Mouse (Mus musculus): ENCODE measurements around the gene Gba2. TPM values are rescaled to one million over a fixed set of nuclear protein-coding genes. Genes with fewer than 3 reads are reported as not detected.
A peak's percentile ranks its signal among the peaks of the same experiment; 100 is the strongest.

The Gba2 gene
- polyA plus RNA-seq, 1 experiment from 2014 or later = 15.9 TPM

- H3K4me3 ChIP-seq (replicated peaks; ENCODE audit: low read depth, low read length) = peak overlapping the region; percentile 65; the same call in 1 of the 2 replicates
- H3K4me2 ChIP-seq (ENCODE audit: low read length) = peak overlapping the region; percentile 79
- TF ChIP-seq CTCF (IDR thresholded peaks at IDR 0.05; ENCODE audit: low read depth) = no peak
- H3K4me1 ChIP-seq (replicated peaks; ENCODE audit: insufficient read depth, low read length) = peaks cover 49% of the 10 kb centered on the region
- H3K27me3 ChIP-seq (ENCODE audit: insufficient read depth, low read length) = no peaks in the 10 kb centered on the region
- DNase-seq (ENCODE audit: low spot score) (no peak), ATAC-seq (replicated peaks; ENCODE audit: low FRiP score, low read depth) (no peak)
- WGBS = 60% methylated on average over 13 of the region's 13 CpGs
- peak overlapping the region; percentile 99 for H3K27ac ChIP-seq
- peaks cover 21% of the 10 kb centered on the region for H3K36me3 ChIP-seq (ENCODE audit: insufficient read depth, low read length)
- H3K9ac ChIP-seq (ENCODE audit: low read depth, low read length) = 0 out of 2 replicates have a peak overlapping the region, but pooled peaks have one; percentile 92
- no peaks in the 10 kb centered on the region for H3K9me3 ChIP-seq (replicated peaks; ENCODE audit: low read length)
Observed at GRCm38 (mm10) chr4:43559519-43560242, 19.0 kb downstream of the Gba2 start.

- peak overlapping the region; percentile 99 for H3K27ac ChIP-seq
- 19% methylated on average over 13 of the region's 13 CpGs for WGBS
- DNase-seq (ENCODE audit: low spot score) (peak; percentile 92), ATAC-seq (replicated peaks; ENCODE audit: low FRiP score, low read depth) (peak; percentile 29; the same call in 1 of the 2 replicates)
- no peaks in the 10 kb centered on the region for H3K27me3 ChIP-seq (ENCODE audit: insufficient read depth, low read length)
- peaks cover 45% of the 10 kb centered on the region for H3K4me1 ChIP-seq (replicated peaks; ENCODE audit: insufficient read depth, low read length)
- no peaks in the 10 kb centered on the region for H3K9me3 ChIP-seq (replicated peaks; ENCODE audit: low read length)
- peak overlapping the region; percentile 11 for H3K4me3 ChIP-seq (replicated peaks; ENCODE audit: low read depth, low read length)
- peak overlapping the region; percentile 43 for H3K9ac ChIP-seq (ENCODE audit: low read depth, low read length)
- peak; percentile 3; the same call in 1 of the 2 replicates for TF ChIP-seq CTCF (IDR thresholded peaks at IDR 0.05; ENCODE audit: low read depth)
- H3K36me3 ChIP-seq (ENCODE audit: insufficient read depth, low read length) = peaks cover 28% of the 10 kb centered on the region
- peak overlapping the region; percentile 79 for H3K4me2 ChIP-seq (ENCODE audit: low read length)
Observed at GRCm38 (mm10) chr4:43558631-43559356, 19.9 kb downstream of the Gba2 start.

GRCm38 (mm10) chr4:43558028-43558630 is 20.5 kb downstream of the Gba2 start:
- Histone ChIP-seq H3K4me2 (ENCODE audit: low read length) (peak overlapping the region; percentile 79), H3K9ac (ENCODE audit: low read depth, low read length) (peak overlapping the region; percentile 43; the same call in 1 of the 2 replicates), H3K4me1 (replicated peaks; ENCODE audit: insufficient read depth, low read length) (peaks cover 39% of the 10 kb centered on the region), H3K4me3 (replicated peaks; ENCODE audit: low read depth, low read length) (peak overlapping the region; percentile 11), H3K36me3 (ENCODE audit: insufficient read depth, low read length) (peaks cover 35% of the 10 kb centered on the region), H3K27ac (peak overlapping the region; percentile 99), H3K27me3 (ENCODE audit: insufficient read depth, low read length) (no peaks in the 10 kb centered on the region), H3K9me3 (replicated peaks; ENCODE audit: low read length) (no peaks in the 10 kb centered on the region)
- 19% methylated on average over 5 of the region's 5 CpGs for WGBS
- ATAC-seq (replicated peaks; ENCODE audit: low FRiP score, low read depth) = no peak; the same call in 1 of the 2 replicates
- TF ChIP-seq CTCF (IDR thresholded peaks at IDR 0.05; ENCODE audit: low read depth) = no peak
- peak; percentile 92 for DNase-seq (ENCODE audit: low spot score)

- DNase-seq (ENCODE audit: low spot score) = no peak
- TF ChIP-seq CTCF (IDR thresholded peaks at IDR 0.05; ENCODE audit: low read depth) = no peak
- Histone ChIP-seq H3K4me1 (replicated peaks; ENCODE audit: insufficient read depth, low read length) (peaks cover 35% of the 10 kb centered on the region), H3K36me3 (ENCODE audit: insufficient read depth, low read length) (peaks cover 51% of the 10 kb centered on the region), H3K27me3 (ENCODE audit: insufficient read depth, low read length) (no peaks in the 10 kb centered on the region), H3K9ac (ENCODE audit: low read depth, low read length) (no peak overlapping the region), H3K27ac (no peak overlapping the region), H3K9me3 (replicated peaks; ENCODE audit: low read length) (no peaks in the 10 kb centered on the region), H3K4me2 (ENCODE audit: low read length) (no peak overlapping the region), H3K4me3 (replicated peaks; ENCODE audit: low read depth, low read length) (no peak overlapping the region)
- no peak for ATAC-seq (replicated peaks; ENCODE audit: low FRiP score, low read depth)
- WGBS = 93% methylated on average over 7 of the region's 7 CpGs
Observed at GRCm38 (mm10) chr4:43555926-43556325, 22.7 kb downstream of the Gba2 start.

- Histone ChIP-seq H3K36me3 (ENCODE audit: insufficient read depth, low read length) (peaks cover 71% of the 10 kb centered on the region), H3K27me3 (ENCODE audit: insufficient read depth, low read length) (no peaks in the 10 kb centered on the region), H3K9me3 (replicated peaks; ENCODE audit: low read length) (no peaks in the 10 kb centered on the region), H3K9ac (ENCODE audit: low read depth, low read length) (no peak overlapping the region), H3K4me2 (ENCODE audit: low read length) (no peak overlapping the region), H3K4me3 (replicated peaks; ENCODE audit: low read depth, low read length) (no peak overlapping the region), H3K27ac (no peak overlapping the region), H3K4me1 (replicated peaks; ENCODE audit: insufficient read depth, low read length) (peaks cover 16% of the 10 kb centered on the region)
- no peak for TF ChIP-seq CTCF (IDR thresholded peaks at IDR 0.05; ENCODE audit: low read depth)
- ATAC-seq (replicated peaks; ENCODE audit: low FRiP score, low read depth) (no peak), DNase-seq (ENCODE audit: low spot score) (no peak)
Observed at GRCm38 (mm10) chr4:43553891-43554290, 24.8 kb downstream of the Gba2 start.

- Histone ChIP-seq H3K27ac (no peak overlapping the region), H3K27me3 (ENCODE audit: insufficient read depth, low read length) (no peaks in the 10 kb centered on the region)
- no peak for DNase-seq (ENCODE audit: low spot score)
Observed at GRCm38 (mm10) chr4:43552437-43552836, 26.2 kb downstream of the Gba2 start.

More at GRCm38 (mm10) chr4:43552437-43552836, 26.2 kb downstream of the Gba2 start:
- Histone ChIP-seq H3K4me1 (replicated peaks; ENCODE audit: insufficient read depth, low read length) (peaks cover 1% of the 10 kb centered on the region; the same call in 1 of the 2 replicates), H3K36me3 (ENCODE audit: insufficient read depth, low read length) (peaks cover 85% of the 10 kb centered on the region), H3K4me3 (replicated peaks; ENCODE audit: low read depth, low read length) (no peak overlapping the region), H3K4me2 (ENCODE audit: low read length) (no peak overlapping the region), H3K9me3 (replicated peaks; ENCODE audit: low read length) (no peaks in the 10 kb centered on the region), H3K9ac (ENCODE audit: low read depth, low read length) (no peak overlapping the region)
- 64% methylated on average over 5 of the region's 5 CpGs for WGBS
- no peak for TF ChIP-seq CTCF (IDR thresholded peaks at IDR 0.05; ENCODE audit: low read depth)
- no peak for ATAC-seq (replicated peaks; ENCODE audit: low FRiP score, low read depth)
